Mouse (Mus musculus) kidney, embryonic 14.5 days (tissue): ENCODE measurements around the gene Cdh16. TPM values are rescaled to one million over a fixed set of nuclear protein-coding genes. Genes with fewer than 3 reads are reported as not detected.

Source experiments
- ATAC-seq: fragments of 200-750 bp; cut with Nextera tagmentation; 2 replicates; pipeline ENCODE4 v1.8.0; 2017; ENCODE audit warnings: moderate number of reproducible peaks, mild to moderate bottlenecking, moderate TSS enrichment, moderate library complexity; ENCODE audit not compliant: low FRiP score, low TSS enrichment
- H3K27ac ChIP-seq: fragments of 300-500 bp; sonication (generic); 2 replicates; pipeline ENCODE4 v1.5.1; 2014; ENCODE audit warnings: low read depth, mild to moderate bottlenecking, low read length, moderate library complexity, mixed read lengths
- H3K27me3 ChIP-seq: fragments of 300-500 bp; sonication (generic); 2 replicates; pipeline ENCODE4 v1.6.1; 2014; ENCODE audit warnings: mild to moderate bottlenecking, low read length; ENCODE audit not compliant: control insufficient read depth, insufficient read depth
- H3K36me3 ChIP-seq: fragments of 300-500 bp; sonication (generic); 2 replicates; pipeline ENCODE4 v1.6.1; 2014; ENCODE audit warnings: low read length, mixed read lengths; ENCODE audit not compliant: control insufficient read depth, insufficient read depth
- H3K4me1 ChIP-seq: fragments of 300-500 bp; sonication (generic); 2 replicates; pipeline ENCODE4 v1.6.1; 2014; ENCODE audit warnings: low read length, mixed read lengths; ENCODE audit not compliant: control insufficient read depth, insufficient read depth
- H3K4me2 ChIP-seq: fragments of 300-500 bp; sonication (generic); replicated peaks from 2 replicates; pipeline ENCODE4 v1.6.1; 2014; ENCODE audit warnings: low read depth, mild to moderate bottlenecking, low read length
- H3K4me3 ChIP-seq: fragments of 300-500 bp; sonication (generic); 2 replicates; pipeline ENCODE4 v1.5.1; 2014; ENCODE audit warnings: mild to moderate bottlenecking, low read length
- H3K9ac ChIP-seq: fragments of 300-500 bp; sonication (generic); 2 replicates; pipeline ENCODE4 v1.6.1; 2014; ENCODE audit warnings: low read depth, mild to moderate bottlenecking, low read length, moderate library complexity
- H3K9me3 ChIP-seq: fragments of 300-500 bp; sonication (generic); 2 replicates; pipeline ENCODE4 v1.6.1; 2016; ENCODE audit warnings: low read length; ENCODE audit not compliant: control insufficient read depth
- WGBS: fragments of 180-500 bp; shearing (Covaris S2); extraction: QIAGEN DNeasy Blood & Tissue Kit; methylation state at CpG from one replicate; pipeline ENCODE4 v1.1.7; 2014; 5-methylcytosine and 5-hydroxymethylcytosine counted together
- polyA plus RNA-seq: library from polyadenylated mRNA; unstranded; fragments of >200 nt; fragmentation: Nextera tagmentation; extraction: Ambion mirVana; gene quantifications from 2 replicates; pipeline ENCODE4 v1.2.1, GENCODE M21; 2014

Gene Cdh16
- polyA plus RNA-seq, 1 experiment from 2014 or later = 200 TPM

DNA sequence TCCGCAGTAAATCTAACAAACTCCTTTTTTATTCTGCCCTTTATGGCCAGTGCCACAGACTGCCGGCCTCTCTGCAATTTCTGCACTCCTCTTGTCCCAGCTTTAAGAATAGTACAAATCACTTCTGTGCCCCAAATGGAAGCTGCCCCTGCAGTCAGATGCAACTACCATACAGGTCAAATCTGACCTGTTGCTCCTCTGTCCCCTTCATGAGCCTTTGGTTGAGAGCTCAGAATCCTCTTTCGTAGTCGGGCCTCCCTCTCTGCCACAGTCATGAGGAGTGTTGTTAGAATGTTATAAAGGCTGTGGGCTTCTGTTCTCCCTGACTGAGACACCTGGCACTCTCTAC lies 21.0 kb downstream of the Cdh16 start:
- no peak overlapping the region for H3K4me3 ChIP-seq

DNA sequence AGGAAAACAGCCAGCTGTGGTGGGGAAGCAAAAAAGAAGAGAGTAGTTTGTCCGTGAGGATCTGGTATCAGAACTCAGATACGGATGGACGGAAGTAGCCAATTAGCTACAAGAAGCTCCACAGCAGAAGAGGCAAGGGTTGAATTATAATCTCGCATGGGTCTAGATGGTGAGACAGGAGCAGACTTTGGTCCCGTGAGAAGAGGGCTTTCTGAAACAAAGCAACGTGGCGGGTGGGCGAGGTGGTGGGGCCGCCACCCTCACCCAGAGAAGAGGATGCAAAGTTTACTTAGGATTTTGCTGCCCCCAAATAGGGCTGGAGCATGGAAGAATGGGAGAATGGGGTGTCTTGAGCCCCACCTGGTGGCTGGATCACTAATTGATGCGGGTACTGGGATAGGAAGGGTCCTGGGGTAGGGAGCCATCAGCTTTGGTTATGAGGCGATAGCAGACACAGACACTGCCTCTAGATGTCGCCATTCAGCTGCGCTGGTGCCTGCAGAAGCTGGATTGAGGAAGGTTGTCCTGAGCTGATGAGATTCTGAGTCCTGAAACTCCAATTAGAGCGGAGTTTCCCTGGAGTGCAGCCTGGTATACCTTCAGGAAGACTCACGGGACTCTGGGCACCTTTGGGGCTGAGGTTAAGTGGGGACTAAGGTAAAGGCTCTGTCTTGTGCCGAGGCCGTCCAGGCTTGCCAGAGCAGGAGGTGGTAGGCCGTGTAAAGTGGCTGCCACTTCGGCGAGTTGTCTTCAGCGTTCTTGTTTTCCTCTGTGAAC lies 21.5 kb downstream of the Cdh16 start:
- Histone ChIP-seq H3K9ac (peak overlapping the region; percentile 23; the same call in 1 of the 2 replicates), H3K27ac (no peak overlapping the region), H3K27me3 (no peaks in the 10 kb centered on the region), H3K4me3 (peak overlapping the region; percentile 24), H3K36me3 (no peaks in the 10 kb centered on the region), H3K9me3 (no peaks in the 10 kb centered on the region), H3K4me1 (peaks cover 29% of the 10 kb centered on the region), H3K4me2 (peak overlapping the region; percentile 50)
- peak; percentile 88 for ATAC-seq
- WGBS = 18% methylated on average over 21 of the region's 21 CpGs

More for the DNA sequence above, 21.0 kb downstream of the Cdh16 start:
- peaks cover 26% of the 10 kb centered on the region; the same call in 1 of the 2 replicates for H3K4me1 ChIP-seq
- WGBS = 55% methylated on average over 4 of the region's 4 CpGs
- no peaks in the 10 kb centered on the region for H3K36me3 ChIP-seq
- no peak overlapping the region for H3K9ac ChIP-seq
- no peak for ATAC-seq
- peak overlapping the region; percentile 50; the same call in 1 of the 2 replicates for H3K4me2 ChIP-seq
- H3K9me3 ChIP-seq = no peaks in the 10 kb centered on the region
- no peak overlapping the region for H3K27ac ChIP-seq
- H3K27me3 ChIP-seq = no peaks in the 10 kb centered on the region

DNA sequence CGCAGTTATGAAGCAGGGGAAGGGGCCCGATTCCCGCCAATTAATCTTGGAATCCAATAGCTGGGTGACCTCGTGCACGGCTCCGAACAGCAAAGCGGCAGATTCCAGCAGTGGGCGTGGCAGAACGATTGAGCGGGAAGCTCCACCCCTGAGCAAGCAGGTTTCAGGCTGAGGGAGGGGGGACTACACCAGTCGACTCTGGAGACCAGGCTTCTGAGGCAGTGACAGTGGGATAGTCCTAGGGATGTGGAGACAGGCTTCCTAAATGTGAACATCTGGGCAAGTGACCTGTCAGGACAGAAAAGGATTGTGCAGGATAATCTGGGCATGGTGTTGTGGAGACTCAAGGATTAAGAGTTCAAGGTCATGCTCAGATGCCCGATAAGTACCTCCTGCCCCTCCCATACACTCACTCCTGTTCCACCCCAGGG lies 22.2 kb downstream of the Cdh16 start:
- 2% methylated on average over 12 of the region's 12 CpGs for WGBS
- Histone ChIP-seq H3K4me2 (peak overlapping the region; percentile 50), H3K27ac (no peak overlapping the region), H3K27me3 (no peaks in the 10 kb centered on the region), H3K36me3 (no peaks in the 10 kb centered on the region), H3K4me3 (peak overlapping the region; percentile 24), H3K9ac (peak overlapping the region; percentile 23; the same call in 1 of the 2 replicates), H3K4me1 (peaks cover 33% of the 10 kb centered on the region), H3K9me3 (no peaks in the 10 kb centered on the region)
- ATAC-seq = peak; percentile 32

DNA sequence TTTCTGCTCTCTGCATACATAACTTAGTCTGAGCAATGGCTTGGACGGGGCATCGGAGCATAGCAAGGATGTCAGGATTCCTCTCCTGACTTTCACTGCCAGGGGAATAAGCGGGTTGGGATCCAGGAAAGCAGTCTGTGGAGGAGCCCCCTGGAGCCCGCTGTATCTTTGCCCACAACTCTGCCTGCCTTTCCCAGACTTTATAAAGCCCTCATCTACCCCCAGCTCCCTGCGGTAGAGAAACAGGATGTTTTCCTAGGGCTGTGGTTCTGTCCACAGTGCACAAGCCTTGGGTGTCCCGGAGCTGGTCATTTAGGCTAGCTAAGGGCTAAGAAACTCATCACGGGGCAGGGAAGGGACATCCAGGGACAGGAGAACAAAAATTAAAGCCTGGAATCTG lies 22.8 kb downstream of the Cdh16 start:
- H3K9ac ChIP-seq = peak overlapping the region; percentile 31; the same call in 1 of the 2 replicates
- no peaks in the 10 kb centered on the region for H3K9me3 ChIP-seq
- no peaks in the 10 kb centered on the region for H3K36me3 ChIP-seq
- 23% methylated on average over 7 of the region's 7 CpGs for WGBS
- H3K27ac ChIP-seq = no peak overlapping the region
- H3K27me3 ChIP-seq = no peaks in the 10 kb centered on the region
- no peak for ATAC-seq
- H3K4me2 ChIP-seq = peak overlapping the region; percentile 50
- peaks cover 31% of the 10 kb centered on the region for H3K4me1 ChIP-seq
- no peak overlapping the region for H3K4me3 ChIP-seq

DNA sequence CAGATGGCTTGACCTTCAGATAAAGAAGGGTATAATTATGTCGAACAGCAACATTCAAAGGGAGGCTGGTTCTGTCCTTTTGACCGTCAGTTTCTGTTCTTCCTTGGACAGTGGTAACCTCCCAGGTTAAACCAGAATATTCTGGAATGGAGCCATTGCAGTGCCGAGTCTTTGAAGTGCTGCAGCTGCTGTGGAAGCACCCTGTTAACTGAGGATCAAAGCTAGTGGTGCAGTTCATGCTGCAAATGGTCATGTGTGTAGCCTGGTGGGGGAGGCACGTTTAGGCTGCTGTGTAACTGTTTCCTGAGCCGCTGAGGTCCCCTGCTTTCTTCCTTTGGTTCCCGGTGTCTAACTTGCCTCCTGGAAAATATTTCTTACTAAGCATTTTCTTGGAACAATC lies 25.7 kb downstream of the Cdh16 start:
- Histone ChIP-seq H3K4me3 (no peak overlapping the region), H3K4me1 (peaks cover 30% of the 10 kb centered on the region)
- peak; percentile 18; the same call in 1 of the 2 replicates for ATAC-seq

DNA sequence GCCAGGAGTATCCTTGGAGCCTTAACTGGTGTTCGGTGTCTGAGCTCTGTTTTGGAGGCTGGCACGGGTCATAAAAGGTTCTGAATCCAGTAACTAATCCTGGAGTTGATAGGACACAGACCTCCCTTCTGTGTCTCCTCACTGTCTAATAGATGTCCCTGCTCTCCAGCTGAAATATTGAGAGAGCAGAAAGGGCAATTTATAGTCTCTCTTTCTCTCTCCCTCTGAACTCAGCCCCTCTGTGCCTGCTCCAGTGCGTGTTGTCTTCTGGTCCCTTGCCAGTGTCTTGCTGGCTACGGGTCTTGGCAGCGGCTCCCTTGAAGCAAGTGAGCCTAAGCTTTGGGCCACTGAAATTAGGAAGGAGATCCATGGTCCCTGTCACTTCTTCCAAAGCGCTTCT lies 26.5 kb downstream of the Cdh16 start:
- Histone ChIP-seq H3K27ac (peak overlapping the region; percentile 53; the same call in 1 of the 2 replicates), H3K36me3 (peaks cover 20% of the 10 kb centered on the region), H3K9ac (no peak overlapping the region), H3K4me1 (peaks cover 28% of the 10 kb centered on the region; the same call in 1 of the 2 replicates), H3K4me2 (no peak overlapping the region), H3K4me3 (no peak overlapping the region), H3K27me3 (no peaks in the 10 kb centered on the region), H3K9me3 (no peaks in the 10 kb centered on the region)
- ATAC-seq = 0 out of 2 replicates have a peak, but pooled peaks have one; percentile 11
- WGBS = 43% methylated on average over 6 of the region's 6 CpGs

More for the DNA sequence above, 25.7 kb downstream of the Cdh16 start:
- 11% methylated on average over 6 of the region's 6 CpGs for WGBS
- peaks cover 18% of the 10 kb centered on the region for H3K36me3 ChIP-seq
- no peak overlapping the region for H3K4me2 ChIP-seq
- H3K9me3 ChIP-seq = no peaks in the 10 kb centered on the region
- H3K27me3 ChIP-seq = no peaks in the 10 kb centered on the region
- H3K9ac ChIP-seq = no peak overlapping the region
- H3K27ac ChIP-seq = peak overlapping the region; percentile 30; the same call in 1 of the 2 replicates

DNA sequence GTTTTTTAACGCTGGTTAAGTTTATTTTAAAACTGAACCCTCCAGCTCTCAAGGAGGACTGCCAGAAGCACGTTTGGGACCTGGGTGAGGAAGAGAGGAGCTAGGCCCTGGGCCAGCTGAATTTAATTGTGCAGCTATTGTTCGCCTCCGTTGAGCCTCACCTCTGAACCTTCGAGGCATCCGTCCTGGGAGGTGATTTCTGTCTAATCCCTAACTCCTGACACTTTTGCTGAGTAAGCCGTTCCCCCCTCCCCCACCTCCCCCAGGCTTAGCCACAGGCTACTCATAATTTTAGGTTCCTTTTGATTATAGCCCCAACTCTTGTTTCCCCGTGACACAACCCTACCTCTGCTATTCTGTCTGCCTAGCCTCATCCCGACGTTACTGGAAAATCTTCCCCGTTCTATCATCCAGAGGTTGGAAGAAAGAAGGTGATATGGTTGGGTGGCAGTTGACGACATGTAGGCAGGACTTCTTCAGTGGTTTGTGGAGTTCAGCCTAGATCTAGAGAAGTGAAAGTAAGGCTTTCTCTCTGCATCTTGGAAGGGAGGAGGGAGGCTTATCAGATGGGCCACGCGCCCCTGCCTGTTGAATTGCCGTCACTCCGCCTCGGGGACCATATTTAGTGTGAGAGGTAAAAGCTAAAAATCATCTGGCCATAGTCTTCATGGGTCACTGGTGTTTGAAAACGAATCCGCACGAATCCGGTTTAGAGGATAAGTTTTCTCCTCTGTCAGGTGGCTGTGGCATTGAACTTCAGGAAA lies 28.2 kb downstream of the Cdh16 start:
- peaks cover 23% of the 10 kb centered on the region; the same call in 1 of the 2 replicates for H3K4me1 ChIP-seq
- H3K36me3 ChIP-seq = peaks cover 20% of the 10 kb centered on the region
- H3K4me2 ChIP-seq = no peak overlapping the region
- no peak for ATAC-seq
- H3K27me3 ChIP-seq = no peaks in the 10 kb centered on the region
- no peaks in the 10 kb centered on the region for H3K9me3 ChIP-seq
- 55% methylated on average over 21 of the region's 21 CpGs for WGBS
- no peak overlapping the region for H3K4me3 ChIP-seq
- H3K9ac ChIP-seq = no peak overlapping the region
- peak overlapping the region; percentile 20; the same call in 1 of the 2 replicates for H3K27ac ChIP-seq

DNA sequence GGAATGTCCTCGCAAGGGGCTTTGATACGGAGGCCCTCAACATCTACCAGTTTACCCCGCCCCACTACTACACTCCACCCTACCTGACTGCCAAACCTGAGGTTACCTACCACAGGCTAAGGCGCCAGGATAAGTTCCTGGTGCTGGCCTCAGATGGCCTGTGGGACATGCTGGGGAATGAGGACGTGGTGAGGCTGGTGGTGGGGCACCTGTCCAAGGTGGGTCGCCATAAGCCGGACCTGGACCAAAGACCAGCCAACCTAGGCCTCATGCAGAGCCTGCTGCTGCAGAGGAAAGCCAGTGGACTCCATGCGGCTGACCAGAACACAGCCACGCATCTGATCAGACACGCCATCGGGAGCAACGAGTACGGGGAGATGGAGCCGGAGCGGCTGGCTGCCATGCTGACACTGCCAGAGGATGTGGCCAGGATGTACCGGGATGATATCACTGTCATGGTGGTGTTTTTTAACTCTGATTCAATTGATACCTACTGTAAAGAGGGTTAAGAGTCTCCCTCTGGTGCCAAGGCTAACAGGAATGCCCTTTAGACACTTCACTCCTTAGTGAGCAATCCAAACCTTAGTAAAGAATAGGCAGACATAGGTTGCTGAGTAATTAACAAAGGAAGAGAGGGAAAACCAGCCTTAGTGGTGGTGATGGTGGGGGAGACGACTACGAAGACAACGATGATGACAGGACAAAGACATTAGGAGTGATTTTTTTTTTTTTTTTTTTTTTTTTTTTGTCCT lies 29.4 kb downstream of the Cdh16 start:
- WGBS = 97% methylated on average over 19 of the region's 19 CpGs
- Histone ChIP-seq H3K9me3 (no peaks in the 10 kb centered on the region), H3K36me3 (peaks cover 20% of the 10 kb centered on the region), H3K27ac (no peak overlapping the region), H3K4me1 (peaks cover 23% of the 10 kb centered on the region; the same call in 1 of the 2 replicates), H3K4me3 (no peak overlapping the region), H3K27me3 (no peaks in the 10 kb centered on the region), H3K4me2 (no peak overlapping the region), H3K9ac (no peak overlapping the region)
- no peak for ATAC-seq
